Mouse (Mus musculus) fat pad, adult 2 months (tissue): ENCODE results near the gene Rarres2.

Experiments
- DNase-seq: peaks from one replicate; pipeline ENCODE4 v3.0.0-alpha.2; 2011; ENCODE audit warnings: low read depth, low spot score; ENCODE audit errors: extremely low read depth

Gene Rarres2

GRCm38 (mm10) chr6:48572572-48573061, at the start of gene Rarres2:
Gene Rarres2, minus strand, starts transcription at chr6:48572789.
- no peak for DNase-seq

- DNase-seq: no peak
Measured at GRCm38 (mm10) chr6:48620031-48620430, 47.4 kb upstream of the Rarres2 start.

GRCm38 (mm10) chr6:48614756-48615155, 42.2 kb upstream of the Rarres2 start:
- no peak for DNase-seq

GRCm38 (mm10) chr6:48613464-48613863, 40.9 kb upstream of the Rarres2 start:
- no peak for DNase-seq

GRCm38 (mm10) chr6:48610657-48611056, 38.1 kb upstream of the Rarres2 start:
- DNase-seq: no peak

GRCm38 (mm10) chr6:48609512-48609911, 36.9 kb upstream of the Rarres2 start:
- no peak for DNase-seq

- no peak for DNase-seq
Measured at GRCm38 (mm10) chr6:48608124-48608523, 35.5 kb upstream of the Rarres2 start.

GRCm38 (mm10) chr6:48602080-48602741, 29.6 kb upstream of the Rarres2 start:
- no peak for DNase-seq

GRCm38 (mm10) chr6:48601271-48602079, 28.9 kb upstream of the Rarres2 start, which contains the start of gene Zfp775:
Gene Zfp775, plus strand, starts transcription at chr6:48602063.
- no peak for DNase-seq

- DNase-seq: no peak
Measured at GRCm38 (mm10) chr6:48600594-48600993, 28.0 kb upstream of the Rarres2 start.

- DNase-seq: no peak
Measured at GRCm38 (mm10) chr6:48597233-48597625, 24.6 kb upstream of the Rarres2 start.

- DNase-seq: no peak
Measured at GRCm38 (mm10) chr6:48596545-48597232, 24.1 kb upstream of the Rarres2 start.

GRCm38 (mm10) chr6:48595278-48595677, 22.7 kb upstream of the Rarres2 start:
- no peak for DNase-seq

- DNase-seq: no peak
Measured at GRCm38 (mm10) chr6:48594043-48594738, 21.6 kb upstream of the Rarres2 start.

- DNase-seq: no peak
Measured at GRCm38 (mm10) chr6:48593158-48594042, 20.8 kb upstream of the Rarres2 start, which contains the start of the genes Repin1 and Gm44965. Gene Repin1, plus strand, starts transcription at chr6:48593883. Gene Gm44965, plus strand, starts transcription at chr6:48593941.

GRCm38 (mm10) chr6:48591871-48592270, 19.3 kb upstream of the Rarres2 start:
- no peak for DNase-seq

GRCm38 (mm10) chr6:48591221-48591845, 18.7 kb upstream of the Rarres2 start:
- DNase-seq: no peak

- no peak for DNase-seq
Measured at GRCm38 (mm10) chr6:48589194-48589750, 16.7 kb upstream of the Rarres2 start, which contains the start of gene Gm45021. Gene Gm45021, plus strand, starts transcription at chr6:48589610.

- DNase-seq: no peak
Measured at GRCm38 (mm10) chr6:48582037-48582436, 9.4 kb upstream of the Rarres2 start.
